Mouse (Mus musculus): ENCODE measurements around the gene Nhlh2.

DNA sequence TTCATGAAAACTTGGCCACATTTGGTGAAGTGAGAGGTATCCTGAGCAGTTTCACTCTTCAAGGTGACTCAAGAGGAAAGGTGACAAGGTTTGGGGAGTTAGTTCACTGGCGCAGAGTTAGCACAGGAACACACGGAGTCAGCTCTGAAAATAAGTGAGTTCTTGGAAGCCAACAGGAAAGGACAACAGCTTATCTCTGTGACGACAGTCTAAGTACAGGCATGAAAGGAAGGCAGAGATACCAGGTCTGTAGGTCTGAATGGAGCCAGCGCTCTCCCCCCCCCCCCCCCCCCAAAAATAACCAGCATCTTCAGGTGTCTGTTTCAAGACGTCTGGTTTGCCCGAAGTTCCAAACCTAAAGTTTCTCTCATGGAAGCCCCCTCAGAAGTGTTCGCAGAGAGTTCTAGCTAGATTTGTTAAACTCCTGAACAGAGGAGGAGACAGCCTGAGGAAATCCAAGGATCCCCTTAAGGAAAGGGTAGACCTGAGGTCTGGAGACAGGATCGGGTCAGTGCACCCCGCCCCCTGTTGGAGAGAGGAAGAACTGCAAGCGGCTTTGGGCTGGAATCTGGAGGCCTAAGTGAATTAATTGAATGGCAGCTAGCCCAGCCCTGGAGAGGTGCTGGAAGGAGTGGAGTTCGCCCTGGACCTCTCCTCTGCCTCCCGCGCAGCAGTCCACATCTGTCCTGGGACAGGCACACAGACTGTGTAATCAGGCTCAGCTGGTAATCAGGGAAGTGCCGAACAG lies 52.2 kb downstream of the Nhlh2 start:
- no peak for TF ChIP-seq CTCF (IDR thresholded peaks at IDR 0.05; ENCODE audit: borderline replicate concordance, insufficient read depth, low read length)
- TF ChIP-seq POLR2A (IDR thresholded peaks at IDR 0.05; ENCODE audit: low read depth, low read length) = no peak

Data from embryonic fibroblast, embryonic 13.5 days (primary cell).